Mouse (Mus musculus) hematopoietic stem cell, adult 5-6 weeks (primary cell): ENCODE measurements around the gene Amy2a1. TPM values are rescaled to one million over a fixed set of nuclear protein-coding genes. Genes with fewer than 3 reads are reported as not detected.
"Not testable (repeated sequence)": the region's sequence is repeated elsewhere in the genome, so short reads cannot be mapped to it uniquely, and the experiment has no call there.

Experiments
- ATAC-seq, 2 experiments: fragments of 125-278 bp in 1 of 2; replicated peaks in 1 of 2; 2 replicates each; pipeline ENCODE4 v1.8.0; 2016 to 2017; ENCODE audit warnings: inconsistent platforms in 2 of 2, mild to moderate bottlenecking in 2 of 2, moderate number of reproducible peaks in 2 of 2, low read depth in 1 of 2, moderate TSS enrichment in 1 of 2; ENCODE audit not compliant: low FRiP score in 2 of 2, poor library complexity in 2 of 2, severe bottlenecking in 2 of 2, insufficient read depth in 1 of 2, low TSS enrichment in 1 of 2
- total RNA-seq: library from RNA; stranded (forward); fragments of 172-1452, 232-1000 nt; gene quantifications from 2 replicates; pipeline ENCODE4 v1.2.3, GENCODE M21; 2017

Gene Amy2a1
- total RNA-seq, result not detected in 2 replicates

DNA sequence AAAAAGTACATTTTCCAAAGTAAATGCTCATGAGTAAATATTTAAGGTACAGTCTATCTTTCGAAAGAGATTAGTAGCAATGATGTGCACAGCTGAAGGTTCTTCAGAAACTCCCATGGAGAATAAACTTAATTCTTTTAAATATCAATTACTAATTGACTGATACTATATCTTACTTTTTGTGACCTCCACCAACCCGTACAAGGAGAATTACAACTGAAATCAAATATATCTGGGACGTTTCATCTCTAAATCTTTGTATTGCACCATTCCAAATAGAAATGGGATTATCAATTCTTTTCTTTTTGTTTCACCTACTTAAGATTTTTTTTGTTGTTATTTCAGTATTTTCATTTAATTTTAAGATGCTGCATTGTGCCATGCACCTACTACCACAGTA is at the start of gene Amy2a1:
Amy2a1 (minus strand) TSS at position 101 of the 400 bp plus-strand sequence.
- ATAC-seq, result not testable (repeated sequence)

DNA sequence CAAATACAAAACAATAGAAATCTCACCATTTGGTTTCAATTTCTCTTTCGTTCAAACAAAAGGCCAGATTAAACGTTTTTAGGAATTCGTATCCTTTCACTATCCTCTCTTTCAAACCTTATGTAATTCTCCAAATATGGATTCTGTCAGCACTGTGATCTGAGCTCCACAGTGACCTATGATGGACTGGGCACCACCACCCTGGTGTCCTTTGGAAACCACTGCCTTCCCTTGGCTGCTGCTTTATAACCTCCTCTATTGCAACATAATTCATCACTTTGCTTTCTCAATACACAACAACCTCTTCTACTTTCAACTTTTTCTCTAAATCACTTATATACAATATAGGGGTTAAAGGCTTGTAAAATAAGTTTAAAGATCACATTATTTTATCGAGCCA is 42.4 kb upstream of the Amy2a1 start:
- no peak for ATAC-seq

DNA sequence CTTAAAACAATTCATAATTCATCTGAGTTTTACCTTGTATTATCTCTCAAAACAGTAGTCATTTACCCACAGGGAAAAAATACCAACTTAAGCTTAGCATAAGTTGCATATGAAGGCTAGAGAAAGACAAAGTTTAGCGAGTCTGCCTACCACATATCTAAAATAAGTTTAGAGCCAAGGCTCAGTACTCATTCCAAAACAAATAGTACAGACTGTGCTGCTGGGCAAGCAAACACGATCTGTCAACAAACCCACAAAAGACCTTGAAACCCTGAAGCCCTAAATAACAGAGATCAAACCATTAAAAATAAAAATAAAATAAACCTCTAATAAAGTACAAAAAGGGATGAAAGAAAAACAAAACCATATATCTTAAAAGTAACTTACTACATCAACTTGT is 41.9 kb upstream of the Amy2a1 start:
- no peak for ATAC-seq

DNA sequence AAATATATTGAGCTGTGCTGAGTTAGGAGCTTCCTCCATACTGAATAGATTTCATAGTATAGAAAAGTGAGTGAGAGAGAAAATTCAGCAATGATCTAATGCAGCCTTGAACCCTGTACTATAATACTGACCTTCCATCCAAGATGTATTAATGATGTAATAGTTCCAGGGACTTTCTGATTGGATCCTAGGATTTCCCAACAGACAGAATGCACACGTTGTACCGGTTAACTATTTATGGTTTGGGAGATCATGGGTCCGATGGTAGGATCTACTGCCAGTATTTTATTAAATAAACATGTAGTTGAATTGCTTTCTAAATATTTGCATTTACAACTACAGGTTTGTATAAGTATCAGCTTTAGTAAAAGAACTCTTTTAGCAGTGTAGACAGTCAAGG is 39.9 kb upstream of the Amy2a1 start:
- ATAC-seq, result no peak

DNA sequence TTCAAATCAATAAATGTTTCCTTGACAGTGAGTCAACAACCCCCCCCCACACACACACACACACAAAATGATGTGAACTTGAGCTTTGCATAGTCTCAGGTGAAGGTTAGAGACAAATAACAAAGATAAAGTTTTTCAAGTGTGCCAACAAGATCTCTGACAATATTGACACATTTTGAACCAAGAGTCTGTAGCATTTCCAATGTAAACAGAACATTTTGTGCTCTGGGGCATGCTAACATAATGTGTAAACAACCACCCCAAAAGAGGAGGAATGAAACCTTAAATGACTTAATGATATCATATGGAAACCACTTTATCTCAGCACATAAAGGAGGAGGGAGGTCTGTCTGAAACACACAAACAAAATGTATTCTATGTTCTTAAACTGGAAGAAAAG is 7.5 kb upstream of the Amy2a1 start:
- ATAC-seq, result no peak

Other genes starting within 250 kb of the Amy2a1 start
- gene Amy2a4, start 241.0 kb downstream of the Amy2a1 start, total RNA-seq, result not detected in 2 replicates
- not detected in 2 replicates for gene Amy2a3, start 208.4 kb downstream of the Amy2a1 start, total RNA-seq
- not detected in 2 replicates for gene Amy2a2, start 175.8 kb downstream of the Amy2a1 start, total RNA-seq
- 1.6 and 3.7 TPM in 2 replicates for gene Amy1, start 74.3 kb upstream of the Amy2a1 start, total RNA-seq
- gene Rnpc3, start 97.7 kb upstream of the Amy2a1 start, total RNA-seq, result 69.4 and 115 TPM in 2 replicates